Mouse (Mus musculus): ENCODE measurements around the gene Rwdd4a. TPM values are rescaled to one million over a fixed set of nuclear protein-coding genes. Genes with fewer than 3 reads are reported as not detected.

The Rwdd4a gene
- polyA plus RNA-seq, 1 experiment from 2014 or later = 38.5 TPM

DNA sequence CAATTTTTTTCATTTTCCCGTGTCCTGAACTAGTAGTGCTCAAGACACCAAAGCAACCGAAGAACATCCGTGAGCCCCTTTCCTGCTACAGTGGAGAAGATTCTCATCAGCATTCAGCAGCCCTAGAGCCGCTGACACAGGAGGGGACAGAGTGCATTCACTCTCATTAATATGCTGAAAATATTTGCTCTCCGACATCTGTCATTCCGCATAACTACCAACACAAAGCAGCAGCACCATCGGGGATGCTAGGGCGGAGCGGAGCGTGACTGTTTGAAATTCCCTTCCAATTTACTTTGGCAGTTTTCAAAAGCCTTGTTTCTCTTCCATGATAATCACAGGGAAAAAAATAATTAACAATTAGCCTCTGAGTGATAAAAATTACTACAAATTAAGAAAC lies 56.9 kb downstream of the Rwdd4a start:
- H3K4me1 ChIP-seq = no peaks in the 10 kb centered on the region
- 87% methylated on average over 10 of the region's 10 CpGs for WGBS
- no peak overlapping the region for H3K4me2 ChIP-seq
- H3K27me3 ChIP-seq = no peaks in the 10 kb centered on the region
- no peak overlapping the region for H3K9ac ChIP-seq
- ATAC-seq (replicated peaks; ENCODE audit: low FRiP score) = no peak
- no peaks in the 10 kb centered on the region for H3K9me3 ChIP-seq (replicated peaks)
- no peaks in the 10 kb centered on the region for H3K36me3 ChIP-seq
- H3K27ac ChIP-seq = no peak overlapping the region
- no peak overlapping the region for H3K4me3 ChIP-seq (replicated peaks)

DNA sequence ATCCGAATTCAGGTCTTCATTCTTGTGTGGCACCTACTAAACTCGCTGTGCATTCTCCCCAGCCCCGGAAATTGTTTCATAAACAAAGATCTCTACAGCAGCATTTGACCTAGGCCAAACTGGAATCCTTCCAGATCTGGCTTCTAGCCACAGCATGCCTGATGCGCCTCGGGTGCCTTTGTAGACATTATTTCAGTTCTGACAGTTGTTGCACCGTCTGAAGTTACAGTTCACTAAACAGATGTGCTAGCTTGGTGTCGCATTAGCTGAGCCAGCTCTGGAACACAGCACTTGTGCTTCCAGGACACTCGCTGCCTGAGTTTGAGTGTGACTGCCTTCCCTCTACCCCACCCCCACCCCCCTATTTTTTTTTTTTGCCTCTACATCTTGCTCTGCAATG lies 67.2 kb downstream of the Rwdd4a start:
- no peak for ATAC-seq (replicated peaks; ENCODE audit: low FRiP score)
- H3K27ac ChIP-seq = no peak overlapping the region
- no peak overlapping the region for H3K9ac ChIP-seq
- no peak overlapping the region for H3K4me3 ChIP-seq (replicated peaks)
- H3K4me1 ChIP-seq = peaks cover 8% of the 10 kb centered on the region
- H3K9me3 ChIP-seq (replicated peaks) = no peaks in the 10 kb centered on the region
- no peak overlapping the region for H3K4me2 ChIP-seq
- no peaks in the 10 kb centered on the region for H3K27me3 ChIP-seq
- no peaks in the 10 kb centered on the region for H3K36me3 ChIP-seq
- 55% methylated on average over 8 of the region's 8 CpGs for WGBS

Small RNA genes lying within 50 kb of the gene (microRNA-seq; reads per million reads assigned to microRNA genes)
- gene Gm27409 = not detected

Other genes starting within 250 kb of the Rwdd4a start
- 12.3 and 13.8 TPM in 2 replicates for gene Stox2, start 87.3 kb upstream of the Rwdd4a start, polyA plus RNA-seq (2015; fragmentation: Nextera tagmentation; extraction: Ambion mirVana)
- gene Trappc11, start 194 bp upstream of the Rwdd4a start, polyA plus RNA-seq (2015; fragmentation: Nextera tagmentation; extraction: Ambion mirVana) = 32.5 and 34.5 TPM in 2 replicates
- gene Ing2, start 141.9 kb downstream of the Rwdd4a start, polyA plus RNA-seq (2015; fragmentation: Nextera tagmentation; extraction: Ambion mirVana) = 10.8 and 13.0 TPM in 2 replicates
- 24.5 and 27.9 TPM in 2 replicates for gene Cdkn2aip, start 180.3 kb downstream of the Rwdd4a start, polyA plus RNA-seq (2015; fragmentation: Nextera tagmentation; extraction: Ambion mirVana)